Mouse (Mus musculus) liver, adult 2 months (tissue): ENCODE measurements around the gene Nsl1.

Experiments used
- CTCF ChIP-seq: fragments of 200-500 bp; IDR thresholded peaks from 2 replicates; pipeline ENCODE4 v1.5.1; 2011; ENCODE audit warnings: low read depth, low read length, control low read depth
- POLR2A ChIP-seq: fragments of 200-500 bp; IDR thresholded peaks from 2 replicates; pipeline ENCODE4 v1.6.1; 2011; ENCODE audit warnings: low read length, control low read depth; ENCODE audit not compliant: insufficient read depth; ENCODE audit errors: extremely low read depth

DNA sequence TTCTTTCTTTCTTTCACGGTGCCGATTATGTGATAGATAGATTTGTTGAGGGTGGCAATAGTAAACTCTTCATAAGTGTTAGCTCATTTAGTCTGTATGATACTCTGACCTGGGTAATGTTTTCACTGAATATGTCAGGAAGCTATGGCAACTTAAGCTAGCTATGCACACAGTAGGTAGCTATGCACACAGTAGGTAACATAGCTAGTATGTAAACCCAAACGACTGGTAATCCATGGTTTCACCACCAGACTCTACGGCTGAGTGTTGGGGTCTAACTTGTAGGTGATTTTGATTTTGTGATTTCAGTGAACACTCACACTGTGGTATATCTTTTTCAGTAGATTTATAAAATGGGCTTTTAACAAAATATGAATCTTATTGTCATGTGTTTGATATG lies 24.8 kb upstream of the Nsl1 start:
- TF ChIP-seq CTCF (no peak), POLR2A (no peak)
